Mouse (Mus musculus): ENCODE results near the gene Cabp2. TPM values are rescaled to one million over a fixed set of nuclear protein-coding genes. Genes with fewer than 3 reads are reported as not detected.
"Not testable (repeated sequence)": the region's sequence is repeated elsewhere in the genome, so short reads cannot be mapped to it uniquely, and the experiment has no call there.

Cabp2 gene
- 0.22 TPM in 1 of 2 replicates, not detected in the other for polyA plus RNA-seq (2016; fragmentation: Nextera tagmentation; extraction: Ambion mirVana)

DNA sequence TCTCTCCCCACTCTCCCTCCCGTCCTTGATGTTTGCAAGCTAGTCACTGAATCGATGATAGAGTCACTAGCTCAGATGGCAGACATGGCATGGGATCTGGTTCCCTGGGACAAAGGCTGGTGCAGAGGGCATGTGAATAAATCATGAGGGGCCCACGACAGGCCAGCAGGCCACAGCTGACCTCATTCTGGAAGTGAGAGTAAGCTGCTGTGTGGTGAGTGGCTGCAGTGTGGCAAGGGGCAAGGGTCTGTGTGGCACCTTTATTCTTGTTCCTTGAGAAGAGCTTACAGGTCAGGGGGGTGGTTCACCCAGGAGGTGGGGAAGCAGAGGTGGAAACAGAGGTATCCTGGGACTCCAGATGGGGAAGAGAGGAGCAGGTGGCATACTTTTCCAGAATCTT, at the start of gene Cabp2:
TSS of gene Cabp2 (plus strand) at position 185 of the 400 bp plus-strand sequence.
- WGBS, result 72% methylated on average over 3 of the region's 3 CpGs
- Histone ChIP-seq H3K4me1 (no peaks in the 10 kb centered on the region), H3K9me3 (no peaks in the 10 kb centered on the region), H3K9ac (no peak within 1 kb of the TSS), H3K27me3 (no peaks in the 10 kb centered on the region), H3K27ac (no peak within 1 kb of the TSS), H3K4me3 (no peak within 1 kb of the TSS), H3K36me3 (no peaks in the 10 kb centered on the region), H3K4me2 (replicated peaks) (no peak within 1 kb of the TSS)
- no peak for ATAC-seq (ENCODE audit: insufficient number of reproducible peaks, insufficient read depth, low FRiP score, low TSS enrichment)

DNA sequence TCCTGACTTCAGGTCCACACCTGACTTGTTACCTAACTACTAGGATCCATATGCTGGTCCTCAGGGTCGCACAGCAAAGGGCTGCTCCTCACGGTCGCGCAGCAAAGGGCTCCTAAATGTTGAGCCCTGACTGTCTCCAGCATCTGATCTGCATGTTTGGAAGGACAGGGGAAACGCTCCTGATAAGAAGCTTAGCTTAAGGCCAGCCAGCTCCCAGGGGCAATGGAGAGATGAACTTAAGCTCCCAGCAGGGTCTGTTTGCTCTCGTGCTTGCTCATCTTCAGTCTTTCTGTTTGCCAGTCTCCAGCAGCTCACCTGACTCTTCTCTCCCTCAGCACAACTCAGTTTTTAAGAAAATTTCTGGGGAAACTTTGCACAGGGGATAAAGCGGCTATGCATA, 48.7 kb upstream of the Cabp2 start:
- H3K9me3 ChIP-seq, result no peaks in the 10 kb centered on the region
- no peak overlapping the region for H3K9ac ChIP-seq
- H3K36me3 ChIP-seq, result peaks cover 7% of the 10 kb centered on the region; the same call in 1 of the 2 replicates
- H3K4me3 ChIP-seq, result no peak overlapping the region
- no peak overlapping the region for H3K4me2 ChIP-seq (replicated peaks)
- H3K27me3 ChIP-seq, result no peaks in the 10 kb centered on the region
- no peak for ATAC-seq (ENCODE audit: insufficient number of reproducible peaks, insufficient read depth, low FRiP score, low TSS enrichment)
- WGBS, result 63% methylated on average over 7 of the region's 7 CpGs
- no peak overlapping the region for H3K27ac ChIP-seq
- 0 out of 2 replicates have a peak, but pooled peaks cover 5% of the 10 kb centered on the region for H3K4me1 ChIP-seq

- H3K4me1 ChIP-seq, result 0 out of 2 replicates have a peak, but pooled peaks cover 5% of the 10 kb centered on the region
- 81% methylated on average over 3 of the region's 3 CpGs for WGBS
- no peak overlapping the region for H3K27ac ChIP-seq
- H3K9me3 ChIP-seq, result no peaks in the 10 kb centered on the region
- ATAC-seq (ENCODE audit: insufficient number of reproducible peaks, insufficient read depth, low FRiP score, low TSS enrichment), result no peak
- peaks cover 7% of the 10 kb centered on the region; the same call in 1 of the 2 replicates for H3K36me3 ChIP-seq
- H3K4me2 ChIP-seq (replicated peaks), result no peak overlapping the region
- H3K9ac ChIP-seq, result no peak overlapping the region
- no peaks in the 10 kb centered on the region for H3K27me3 ChIP-seq
- no peak overlapping the region for H3K4me3 ChIP-seq
Measured at GRCm38 (mm10) chr19:4033298-4033697, 48.1 kb upstream of the Cabp2 start.

GRCm38 (mm10) chr19:4033742-4034141, 47.6 kb upstream of the Cabp2 start:
- Histone ChIP-seq H3K9me3 (no peaks in the 10 kb centered on the region), H3K4me2 (replicated peaks) (no peak overlapping the region), H3K4me1 (0 out of 2 replicates have a peak, but pooled peaks cover 5% of the 10 kb centered on the region), H3K27me3 (no peaks in the 10 kb centered on the region), H3K27ac (no peak overlapping the region), H3K36me3 (peaks cover 7% of the 10 kb centered on the region; the same call in 1 of the 2 replicates), H3K4me3 (no peak overlapping the region), H3K9ac (no peak overlapping the region)
- ATAC-seq (ENCODE audit: insufficient number of reproducible peaks, insufficient read depth, low FRiP score, low TSS enrichment), result no peak
- WGBS, result 65% methylated on average over 5 of the region's 5 CpGs

DNA sequence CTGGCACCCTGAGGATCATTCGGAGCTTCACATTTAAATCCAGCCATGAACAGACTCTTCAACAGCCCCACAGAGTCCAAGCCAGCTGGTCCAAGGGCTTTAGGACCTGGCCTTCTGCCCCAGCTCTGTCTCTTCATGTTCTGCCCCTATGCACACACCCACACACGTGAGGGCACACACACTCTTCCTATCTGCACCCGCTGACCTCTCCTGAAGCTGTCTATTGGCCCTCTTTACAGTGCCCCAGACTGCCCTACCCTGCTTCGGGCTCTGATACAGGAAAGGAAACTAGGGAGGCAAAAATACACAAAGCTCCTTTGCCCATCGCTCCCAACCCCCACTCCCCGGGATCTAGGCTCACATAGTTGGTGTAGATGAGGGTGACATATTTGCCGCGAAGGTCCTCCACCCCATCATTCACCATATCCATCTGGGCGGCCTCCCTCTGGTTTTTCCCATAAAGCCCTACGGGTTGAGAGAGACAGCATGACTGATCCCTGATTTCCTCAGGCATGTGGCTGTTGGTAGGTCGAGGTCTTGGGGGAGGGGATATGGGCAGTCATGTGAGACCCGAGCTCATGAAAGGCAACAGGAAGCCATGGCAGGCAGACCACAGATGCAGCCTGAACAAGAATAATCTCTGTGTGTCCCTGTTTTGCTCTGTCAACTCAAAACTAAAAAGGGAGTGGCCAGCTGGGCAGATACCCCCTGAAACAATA, 44.9 kb upstream of the Cabp2 start:
- no peak overlapping the region for H3K4me3 ChIP-seq
- peak overlapping the region; percentile 25; the same call in 1 of the 2 replicates for H3K4me2 ChIP-seq (replicated peaks)

DNA sequence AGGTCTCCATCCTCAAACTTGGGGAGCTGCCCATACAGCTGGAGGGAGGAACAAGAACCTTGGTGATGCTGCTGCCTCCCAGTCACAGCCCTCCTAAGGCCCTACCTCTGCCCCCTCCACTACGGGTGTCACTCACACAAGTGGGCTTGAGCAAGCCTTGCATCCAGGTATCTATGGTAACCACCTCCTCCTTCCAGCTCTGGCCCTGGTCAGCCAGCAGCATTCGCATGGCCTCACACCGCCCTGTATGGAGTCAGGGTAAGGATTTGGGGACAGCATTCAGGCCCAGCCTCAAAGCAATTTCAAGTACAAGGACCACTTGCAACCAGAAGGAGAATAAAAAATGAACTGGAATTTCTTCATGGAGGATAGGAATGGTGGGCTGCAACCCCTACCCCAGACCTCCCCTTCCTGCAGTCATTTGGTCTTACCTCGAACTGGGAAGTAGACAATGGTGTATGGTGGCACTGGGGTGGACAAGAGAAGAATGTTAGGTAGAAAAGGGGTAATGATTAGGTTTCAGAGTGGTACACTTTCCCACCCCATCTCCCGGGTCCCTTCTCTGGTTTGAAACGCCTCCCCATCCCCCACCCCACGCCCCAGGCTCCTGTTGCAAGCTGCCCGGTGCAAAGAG, 44.1 kb upstream of the Cabp2 start:
- H3K4me1 ChIP-seq, H3K27me3 ChIP-seq, H3K36me3 ChIP-seq, H3K9me3 ChIP-seq: not testable (repeated sequence)
- ATAC-seq (ENCODE audit: insufficient number of reproducible peaks, insufficient read depth, low FRiP score, low TSS enrichment), result 0 out of 2 replicates have a peak, but pooled peaks have one; percentile 23
- Histone ChIP-seq H3K27ac (peak overlapping the region; percentile 83), H3K9ac (peak overlapping the region; percentile 84), H3K4me2 (replicated peaks) (peak overlapping the region; percentile 71), H3K4me3 (peak overlapping the region; percentile 61)
- 25% methylated on average over 8 of the region's 8 CpGs for WGBS

More for the DNA sequence above, 44.9 kb upstream of the Cabp2 start:
- Histone ChIP-seq H3K27ac (no peak overlapping the region), H3K9me3 (no peaks in the 10 kb centered on the region), H3K9ac (no peak overlapping the region), H3K27me3 (no peaks in the 10 kb centered on the region), H3K36me3 (peaks cover 7% of the 10 kb centered on the region; the same call in 1 of the 2 replicates), H3K4me1 (0 out of 2 replicates have a peak, but pooled peaks cover 5% of the 10 kb centered on the region)
- no peak for ATAC-seq (ENCODE audit: insufficient number of reproducible peaks, insufficient read depth, low FRiP score, low TSS enrichment)
- WGBS, result 75% methylated on average over 12 of the region's 12 CpGs

GRCm38 (mm10) chr19:4037788-4038232, 43.6 kb upstream of the Cabp2 start, which contains the start of gene Gstp1:
Gstp1 (minus strand) TSS chr19:4037985.
- H3K4me1 ChIP-seq, result 0 out of 2 replicates have a peak, but pooled peaks cover 5% of the 10 kb centered on the region
- peak within 1 kb of the TSS; percentile 71 for H3K4me2 ChIP-seq (replicated peaks)
- WGBS, result under 1% methylated on average over 26 of the region's 26 CpGs
- peak within 1 kb of the TSS; percentile 83 for H3K27ac ChIP-seq
- H3K9ac ChIP-seq, result peak within 1 kb of the TSS; percentile 84
- peaks cover 7% of the 10 kb centered on the region; the same call in 1 of the 2 replicates for H3K36me3 ChIP-seq
- peak within 1 kb of the TSS; percentile 61 for H3K4me3 ChIP-seq
- no peaks in the 10 kb centered on the region for H3K9me3 ChIP-seq
- peak; percentile 80 for ATAC-seq (ENCODE audit: insufficient number of reproducible peaks, insufficient read depth, low FRiP score, low TSS enrichment)
- H3K27me3 ChIP-seq, result no peaks in the 10 kb centered on the region

DNA sequence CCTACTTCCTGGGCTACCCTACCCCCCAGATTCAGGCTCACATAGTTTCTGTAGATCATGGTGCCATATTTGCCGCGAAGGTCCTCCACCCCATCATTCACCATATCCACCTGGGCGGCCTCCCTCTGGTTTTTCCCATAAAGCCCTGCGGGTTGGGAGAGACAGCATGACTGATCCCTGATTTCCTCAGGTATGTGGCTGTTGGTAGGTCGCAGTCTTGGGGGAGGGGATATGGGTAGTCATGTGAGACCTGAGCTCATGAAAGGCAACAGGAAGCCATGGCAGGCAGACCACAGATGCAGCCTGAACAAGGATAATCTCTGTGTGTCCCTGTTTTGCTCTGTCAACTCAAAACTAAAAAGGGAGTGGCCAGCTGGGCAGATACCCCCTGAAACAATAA, 40.4 kb upstream of the Cabp2 start:
- not testable (repeated sequence) for H3K9me3 ChIP-seq; H3K4me2 ChIP-seq (replicated peaks); H3K9ac ChIP-seq; ATAC-seq (ENCODE audit: insufficient number of reproducible peaks, insufficient read depth, low FRiP score, low TSS enrichment); H3K27ac ChIP-seq; H3K4me1 ChIP-seq; H3K27me3 ChIP-seq; H3K4me3 ChIP-seq; H3K36me3 ChIP-seq
- 81% methylated on average over 5 of the region's 5 CpGs for WGBS

- ATAC-seq (ENCODE audit: insufficient number of reproducible peaks, insufficient read depth, low FRiP score, low TSS enrichment); H3K36me3 ChIP-seq; H3K27ac ChIP-seq; H3K27me3 ChIP-seq; H3K4me1 ChIP-seq; H3K4me3 ChIP-seq; H3K4me2 ChIP-seq (replicated peaks); H3K9ac ChIP-seq; H3K9me3 ChIP-seq: not testable (repeated sequence)
- WGBS, result 83% methylated on average over 3 of the region's 4 CpGs
Measured at GRCm38 (mm10) chr19:4041500-4041899, 39.9 kb upstream of the Cabp2 start.

DNA sequence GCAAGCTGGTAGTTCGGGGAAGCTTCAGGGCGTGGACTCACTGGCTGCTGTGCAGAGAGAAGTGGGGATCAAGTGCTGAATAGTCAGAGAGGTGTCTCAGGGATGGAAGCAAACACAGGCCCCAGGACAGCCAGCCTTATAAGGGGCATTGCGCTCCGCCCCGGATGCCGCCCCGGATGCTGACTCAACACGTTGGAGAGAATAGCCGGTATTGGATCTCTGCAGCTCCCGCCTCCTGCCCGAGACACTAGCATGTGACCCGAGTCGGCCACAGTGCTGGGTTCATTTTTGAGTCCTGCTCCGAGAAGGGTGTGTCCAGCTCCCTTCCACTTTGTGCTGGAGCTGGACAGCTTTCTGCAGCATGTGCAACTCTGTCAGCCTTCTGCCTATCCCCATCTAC, 39.3 kb upstream of the Cabp2 start:
- Histone ChIP-seq H3K27me3 (no peaks in the 10 kb centered on the region), H3K36me3 (no peaks in the 10 kb centered on the region), H3K9ac (no peak overlapping the region), H3K9me3 (no peaks in the 10 kb centered on the region), H3K27ac (no peak overlapping the region), H3K4me3 (no peak overlapping the region), H3K4me2 (replicated peaks) (no peak overlapping the region), H3K4me1 (0 out of 2 replicates have a peak, but pooled peaks cover 2% of the 10 kb centered on the region)
- ATAC-seq (ENCODE audit: insufficient number of reproducible peaks, insufficient read depth, low FRiP score, low TSS enrichment), result no peak
- WGBS, result 79% methylated on average over 14 of the region's 14 CpGs

DNA sequence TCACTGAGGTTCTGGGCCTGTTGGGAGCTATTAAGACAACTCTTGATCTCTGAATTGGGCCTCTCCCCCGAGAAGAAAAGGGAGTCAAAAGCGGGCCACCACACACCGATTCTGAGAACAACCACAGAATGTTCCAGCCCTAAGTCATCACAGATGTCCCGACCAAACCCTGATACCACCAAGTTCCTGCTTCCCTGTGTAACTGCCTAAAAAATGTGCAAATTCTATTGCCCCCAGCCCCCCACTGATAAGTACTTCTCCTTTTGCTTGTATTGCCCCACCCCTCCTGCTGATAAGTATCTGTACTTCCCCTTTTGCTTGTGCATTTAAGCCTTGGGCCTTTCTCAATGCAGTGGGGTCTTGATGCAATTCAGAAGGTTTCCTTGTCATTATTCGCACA, 37.3 kb upstream of the Cabp2 start:
- H3K4me3 ChIP-seq; H3K9me3 ChIP-seq; H3K27ac ChIP-seq; H3K4me2 ChIP-seq (replicated peaks); H3K4me1 ChIP-seq; ATAC-seq (ENCODE audit: insufficient number of reproducible peaks, insufficient read depth, low FRiP score, low TSS enrichment); H3K9ac ChIP-seq; H3K27me3 ChIP-seq; H3K36me3 ChIP-seq: not testable (repeated sequence)
- WGBS, result 78% methylated on average over 5 of the region's 5 CpGs

All from embryonic facial prominence, embryonic 12.5 days (tissue).